9 mouse cellular contexts compared by ENCODE assay signal in genomic region chr7:135488214-135488810, GRCm38 (mm10). TPM values are rescaled to one million over a fixed set of nuclear protein-coding genes. Genes with fewer than 3 reads are reported as not detected.
DNase-seq lines count a peak whose midpoint lies in the region; ATAC-seq and TF ChIP-seq lines count a peak whose summit lies in the region.
"Had no signal": no experiment of that assay in that cellular context is flagged by ENCODE, and none has a peak within 500 bp of the region (broad histone marks: within the 10 kb centered on the region; RNA-seq: fewer than 3 reads in every experiment).

No protein-coding gene starts in this region.

- H3K36me3 ChIP-seq in kidney, embryonic 14.5 days (ENCODE audit: control insufficient read depth, insufficient read depth, low read length): no peaks in the 10 kb centered on the region

- peaks cover 3% of the 10 kb centered on the region; the same call in 1 of the 2 replicates for H3K4me1 ChIP-seq in bone marrow macrophage, adult 2 months (ENCODE audit: control insufficient read depth, insufficient read depth, low read length)
- 0 out of 2 replicates have a peak, but pooled peaks cover 4% of the 10 kb centered on the region for H3K4me1 ChIP-seq in kidney, embryonic 14.5 days (ENCODE audit: control insufficient read depth, insufficient read depth, low read length)

- TF ChIP-seq CTCF in left cerebral cortex, adult 2 months (IDR thresholded peaks at IDR 0.05): peak; percentile 64
- TF ChIP-seq CTCF in bone marrow macrophage, adult 2 months (IDR thresholded peaks at IDR 0.05; ENCODE audit: low read depth, low read length): peak; percentile 57

- H3K4me2 ChIP-seq in kidney, embryonic 14.5 days (replicated peaks; ENCODE audit: low read depth, low read length): no peak overlapping the region

- ATAC-seq in CD4-positive, CD25-positive, alpha-beta regulatory T cell, adult 4 months: no peak
- peak; percentile 42 for ATAC-seq in monocyte, adult 5-6 weeks (replicated peaks; ENCODE audit: insufficient number of reproducible peaks, low FRiP score, low TSS enrichment, poor library complexity, severe bottlenecking)
- no peak for ATAC-seq in kidney, embryonic 14.5 days (ENCODE audit: low FRiP score, low TSS enrichment)

- TF ChIP-seq POLR2A in bone marrow macrophage, adult 2 months (IDR thresholded peaks at IDR 0.05; ENCODE audit: borderline replicate concordance, low read depth, low read length): no peak

- H3K9me3 ChIP-seq in kidney, embryonic 14.5 days (ENCODE audit: control insufficient read depth, low read length): no peaks in the 10 kb centered on the region

- 77% methylated on average over 6 of the region's 6 CpGs for WGBS in kidney, embryonic 14.5 days

- no peak overlapping the region for H3K4me3 ChIP-seq in left cerebral cortex, adult 2 months
- H3K4me3 ChIP-seq in bone marrow macrophage, adult 2 months (ENCODE audit: insufficient read depth, low read length): no peak overlapping the region
- no peak overlapping the region for H3K4me3 ChIP-seq in kidney, embryonic 14.5 days (ENCODE audit: low read length)

- peak; percentile 65 for DNase-seq in CD4-positive, CD25-positive, alpha-beta regulatory T cell, adult 2 months (ENCODE audit: low read depth, low spot score)
- DNase-seq in left cerebral cortex, adult 2 months (ENCODE audit: extremely low spot score in 1 of 2, low spot score in 2 of 2): no peak
- no peak for DNase-seq in left cerebral cortex, postnatal 14 days (ENCODE audit: low spot score in 2 of 2)
- no peak for DNase-seq in adrenal gland, postnatal 25 days

- no peak overlapping the region for H3K27ac ChIP-seq in left cerebral cortex, adult 2 months
- no peak overlapping the region for H3K27ac ChIP-seq in bone marrow macrophage, adult 2 months (ENCODE audit: insufficient read depth, low read depth, low read length)
- H3K27ac ChIP-seq in kidney, embryonic 14.5 days (ENCODE audit: low read depth, low read length): no peak overlapping the region

- intact Hi-C loops in left cerebral cortex, adult 2 months (cut with DNase I): loop anchor here (5.0 to 10.0 kb wide), 3 partner anchors 1631 to 1784 kb away; partner anchors contain the start of gene Bccip
- intact Hi-C loops in left cerebral cortex, postnatal 14 days (cut with DNase I): loop anchor here (10.0 kb wide), 1 partner anchor 1814 kb away; no protein-coding TSS in a partner anchor

- H3K9ac ChIP-seq in kidney, embryonic 14.5 days (ENCODE audit: low read depth, low read length): no peak overlapping the region

- no peaks in the 10 kb centered on the region for H3K27me3 ChIP-seq in kidney, embryonic 14.5 days (ENCODE audit: control insufficient read depth, insufficient read depth, low read length)

RNA-seq across cellular contexts. Expression of gene Clrn3, which starts 40.1 kb away (rescaled TPM):
- not detected for polyA plus RNA-seq in CD4-positive, CD25-positive, alpha-beta regulatory T cell, adult 4 months (2017; shearing (Covaris generic))
- total RNA-seq in left cerebral cortex, adult 2 months (2021): not detected
- not detected for total RNA-seq in left cerebral cortex, postnatal 14 days (2021)
- not detected in 2 replicates for polyA plus RNA-seq in bone marrow macrophage, adult 2 months (2012; ENCODE audit: insufficient read depth, insufficient read length, missing spikeins)
- total RNA-seq in monocyte, adult 5-6 weeks (2017): not detected in 3 replicates
- not detected in 2 replicates for total RNA-seq in adrenal gland, postnatal 25 days (2021)
- polyA plus RNA-seq in kidney, embryonic 14.5 days (2014; fragmentation: Nextera tagmentation; extraction: Ambion mirVana): 2.8 and 4.4 TPM in 2 replicates
- total RNA-seq: left cerebral cortex, adult 18-20 months had no signal

RNA-seq across cellular contexts. Expression of gene Ptpre, which starts 49.0 kb away (rescaled TPM):
- 10 to 100 TPM; 36.3 to 38.2 TPM for polyA plus RNA-seq in CD4-positive, CD25-positive, alpha-beta regulatory T cell, adult 4 months (2017; shearing (Covaris generic))
- total RNA-seq in left cerebral cortex, adult 2 months (2021): 10 to 100 TPM; 23.5 to 28.0 TPM
- total RNA-seq in left cerebral cortex, postnatal 14 days (2021): 10 to 100 TPM; 23.7 to 31.2 TPM
- polyA plus RNA-seq in bone marrow macrophage, adult 2 months (2012; ENCODE audit: insufficient read depth, insufficient read length, missing spikeins): 43.2 and 45.3 TPM in 2 replicates
- total RNA-seq in monocyte, adult 5-6 weeks (2017): 157 to 186 TPM (median 183 TPM) in 3 replicates
- 6.5 and 8.1 TPM in 2 replicates for total RNA-seq in adrenal gland, postnatal 25 days (2021)
- polyA plus RNA-seq in kidney, embryonic 14.5 days (2014; fragmentation: Nextera tagmentation; extraction: Ambion mirVana): 1.6 and 2.0 TPM in 2 replicates
